Mouse (Mus musculus): ENCODE data around the gene Sema5a.

The Sema5a gene

DNA sequence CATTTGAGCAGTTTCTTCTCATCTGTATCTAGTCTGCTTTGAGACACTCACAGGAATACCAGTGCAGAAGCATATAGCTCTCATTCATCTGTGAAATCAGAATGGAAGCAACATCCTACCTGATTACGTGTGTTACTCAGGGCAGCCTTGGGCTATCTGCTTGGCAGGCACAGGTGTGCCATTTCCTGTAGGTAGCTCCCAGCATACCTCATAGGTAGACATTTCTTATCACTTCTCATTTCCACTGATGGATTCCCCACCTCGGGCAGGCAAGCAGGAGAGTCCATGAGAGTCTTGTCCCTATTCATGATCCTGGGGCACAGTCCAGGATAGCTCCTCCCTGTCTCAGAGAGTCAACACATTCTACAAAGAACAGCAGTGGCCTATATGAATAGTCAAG is 381.4 kb downstream of the Sema5a start:
- DNase-seq (ENCODE audit: low read depth, low spot score), result no peak

GRCm38 (mm10) chr15:32633713-32634112 is 389.1 kb downstream of the Sema5a start:
- no peak for DNase-seq (ENCODE audit: low read depth, low spot score)

GRCm38 (mm10) chr15:32637879-32638278 is 393.3 kb downstream of the Sema5a start:
- DNase-seq (ENCODE audit: low read depth, low spot score), result no peak

GRCm38 (mm10) chr15:32647061-32647687 is 402.6 kb downstream of the Sema5a start:
- DNase-seq (ENCODE audit: low read depth, low spot score), result no peak

- no peak for DNase-seq (ENCODE audit: low read depth, low spot score)
Measured at GRCm38 (mm10) chr15:32654046-32654445, 409.4 kb downstream of the Sema5a start.

DNA sequence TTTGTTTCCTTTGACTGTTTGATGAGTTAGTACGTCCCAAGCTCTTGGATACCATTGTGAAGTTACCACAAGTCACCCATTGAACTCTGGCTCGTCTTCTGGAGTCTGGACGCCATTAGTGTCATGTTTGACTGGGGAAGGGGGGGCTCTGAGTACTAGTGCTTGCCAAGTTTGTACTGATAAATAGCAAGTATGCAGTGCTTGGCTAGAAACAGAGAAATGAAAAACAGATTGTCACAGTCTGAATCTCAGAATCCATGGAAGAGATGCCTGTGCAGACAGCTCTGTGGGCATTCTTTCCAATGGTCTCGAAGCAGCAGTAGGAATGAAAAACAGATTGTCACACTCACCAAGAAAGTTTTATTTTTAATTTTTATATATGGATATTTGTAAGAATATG is 411.4 kb downstream of the Sema5a start:
- no peak for DNase-seq (ENCODE audit: low read depth, low spot score)

DNA sequence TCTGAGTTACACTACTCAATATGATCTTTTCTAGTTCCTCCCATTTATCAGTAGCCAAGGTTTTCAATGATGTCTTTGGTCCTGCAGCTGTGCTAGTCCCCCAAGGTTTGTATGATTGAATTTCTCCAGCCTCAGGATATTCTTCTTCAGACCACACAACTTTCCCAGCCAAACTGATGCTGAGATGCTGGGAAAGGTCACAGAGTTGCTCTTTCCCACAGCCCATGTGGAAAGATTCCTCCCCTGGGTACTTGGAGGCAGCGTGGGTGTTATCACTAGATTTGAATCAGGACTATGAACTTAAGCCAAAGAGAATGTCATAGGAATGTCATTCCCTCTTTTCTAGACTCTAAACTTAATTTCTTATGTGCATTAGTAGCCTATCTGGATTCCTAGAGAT is 431.8 kb downstream of the Sema5a start:
- DNase-seq (ENCODE audit: low read depth, low spot score), result no peak

GRCm38 (mm10) chr15:32685152-32685551 is 440.5 kb downstream of the Sema5a start:
- peak; percentile 34 for DNase-seq (ENCODE audit: low read depth, low spot score)

- DNase-seq (ENCODE audit: low read depth, low spot score), result peak; percentile 72
Measured at GRCm38 (mm10) chr15:32691021-32691420, 446.4 kb downstream of the Sema5a start.

DNA sequence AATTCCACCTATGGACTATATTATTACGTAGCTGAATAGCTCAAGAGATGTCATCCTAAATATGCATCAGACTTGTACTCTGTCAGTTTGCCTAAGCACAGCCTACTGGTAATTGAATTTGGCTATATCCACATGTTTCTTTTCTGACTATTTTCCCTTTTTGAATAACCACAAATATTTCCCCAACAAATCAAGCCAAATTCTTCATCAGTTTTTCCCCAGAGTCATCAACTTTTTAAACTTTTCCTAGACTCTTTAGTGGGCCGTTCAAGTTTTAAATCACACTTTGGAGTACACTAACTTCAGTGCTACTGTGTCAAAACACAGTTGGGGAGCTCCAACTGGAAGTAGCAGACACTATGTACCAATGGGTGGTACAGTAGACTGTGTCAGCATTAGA is 448.4 kb downstream of the Sema5a start:
- DNase-seq (ENCODE audit: low read depth, low spot score), result no peak

DNA sequence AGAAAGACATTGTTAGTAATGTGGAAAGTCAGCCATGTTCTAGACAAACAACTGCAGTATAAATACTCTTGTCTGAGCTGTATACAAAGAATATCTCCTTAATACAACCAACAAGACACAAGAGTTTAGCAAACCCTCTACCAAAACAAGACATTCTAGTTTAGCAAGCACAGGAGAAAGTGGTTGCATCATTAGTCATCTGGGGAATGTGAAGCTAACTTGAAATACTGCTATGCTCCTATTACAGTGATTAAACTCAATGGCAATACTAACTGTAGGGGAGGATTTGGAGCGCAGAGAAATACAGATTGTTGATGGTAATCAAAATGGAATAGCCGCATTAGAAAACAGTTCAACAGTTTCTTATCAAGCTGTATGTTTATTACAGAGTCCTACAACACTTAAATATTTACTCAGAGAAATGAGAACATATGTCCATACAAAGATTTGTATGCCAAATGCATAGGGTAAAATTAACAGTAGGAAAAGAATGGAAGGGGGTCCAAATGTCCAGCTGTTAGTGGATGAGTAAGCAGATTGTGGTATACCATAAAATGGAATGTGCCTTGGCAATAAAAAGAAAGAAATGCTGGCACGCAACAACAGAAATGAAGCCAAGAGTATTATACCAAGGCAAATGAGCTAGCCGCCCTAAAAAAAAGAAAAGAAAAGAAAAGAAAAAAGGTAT is 472.8 kb downstream of the Sema5a start:
- DNase-seq (ENCODE audit: low read depth, low spot score), result peak; percentile 8

DNA sequence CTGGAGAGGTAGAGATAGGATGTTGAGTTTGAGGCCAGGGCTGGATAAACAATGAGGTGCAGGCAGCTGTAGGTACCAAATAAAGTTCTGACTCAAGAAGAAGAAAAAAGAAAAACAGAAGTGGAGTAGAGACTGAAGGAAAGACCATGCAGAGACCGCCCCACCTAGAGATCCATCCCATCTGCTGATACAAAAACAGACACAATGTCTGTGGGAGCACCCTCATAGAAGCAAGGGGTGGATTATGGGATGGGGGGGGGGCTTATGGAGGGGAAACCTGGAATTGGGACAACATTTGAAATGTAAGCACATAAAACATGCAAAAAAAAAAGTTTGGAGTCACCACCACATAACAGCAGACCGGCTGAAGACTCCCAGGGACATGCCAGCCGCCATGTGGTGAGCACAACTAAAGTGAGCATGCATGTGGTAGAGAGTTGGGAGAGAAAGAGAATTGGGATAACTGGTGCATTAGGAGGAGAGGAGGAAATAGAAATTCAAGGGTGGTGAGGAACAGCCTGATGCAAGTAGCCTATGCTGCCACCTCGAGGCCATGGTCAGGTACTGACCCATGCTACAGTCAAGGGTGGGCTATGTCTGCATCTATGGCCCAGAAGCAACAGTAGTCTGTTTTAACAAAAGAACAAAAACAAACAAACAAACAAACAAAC is 473.8 kb downstream of the Sema5a start:
- DNase-seq (ENCODE audit: low read depth, low spot score), result peak; percentile 83

- DNase-seq (ENCODE audit: low read depth, low spot score), result no peak
Measured at GRCm38 (mm10) chr15:32718964-32719311, 474.3 kb downstream of the Sema5a start.

GRCm38 (mm10) chr15:32730839-32731238 is 486.2 kb downstream of the Sema5a start:
- DNase-seq (ENCODE audit: low read depth, low spot score), result peak; percentile 81

All from brain, adult 2 months (tissue).